Mouse (Mus musculus): ENCODE results near the gene Agpat4. TPM values are rescaled to one million over a fixed set of nuclear protein-coding genes. Genes with fewer than 3 reads are reported as not detected.

Agpat4 gene
- polyA plus RNA-seq, 1 experiment = 7.4 TPM

GRCm38 (mm10) chr17:12165009-12165695 is 46.6 kb downstream of the Agpat4 start:
- 82% methylated on average over 11 of the region's 11 CpGs for WGBS
- Histone ChIP-seq H3K36me3 (ENCODE audit: control insufficient read depth, insufficient read depth, low read length) (no peaks in the 10 kb centered on the region), H3K27ac (ENCODE audit: insufficient read depth, low read depth, low read length) (no peak overlapping the region), H3K4me3 (ENCODE audit: insufficient read depth, low read depth, low read length) (no peak overlapping the region), H3K27me3 (replicated peaks; ENCODE audit: control insufficient read depth, insufficient read depth, low read length) (no peaks in the 10 kb centered on the region), H3K4me1 (ENCODE audit: control insufficient read depth, insufficient read depth, low read length) (0 out of 2 replicates have a peak, but pooled peaks cover 3% of the 10 kb centered on the region)
- DNase-seq = no peak
- no peak for TF ChIP-seq CTCF (conservative IDR thresholded peaks at IDR 0.05; ENCODE audit: insufficient read depth, insufficient read length, low read depth, low read length)
- TF ChIP-seq POLR2A (IDR thresholded peaks at IDR 0.05; ENCODE audit: low read depth, low read length) = no peak

DNA sequence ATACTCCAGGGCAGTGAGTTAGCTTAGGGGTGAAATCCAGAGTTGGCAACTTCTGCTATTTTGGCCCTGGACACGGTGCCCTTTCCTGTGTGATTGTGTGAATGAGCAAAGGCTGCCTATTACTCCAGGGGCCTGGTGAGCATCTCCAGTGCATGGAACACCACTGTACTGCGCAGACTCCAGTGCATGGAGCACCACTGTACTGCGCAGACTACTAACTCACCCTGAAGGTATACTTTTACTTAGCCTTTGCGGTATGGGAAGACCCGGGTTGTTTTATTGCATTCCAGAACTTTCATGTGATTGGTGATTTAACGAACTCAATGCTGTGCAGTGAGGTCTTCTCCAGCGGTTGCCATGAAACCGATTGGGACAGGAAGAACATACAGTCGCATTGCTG is 47.2 kb downstream of the Agpat4 start:
- DNase-seq = no peak
- no peak for TF ChIP-seq CTCF (conservative IDR thresholded peaks at IDR 0.05; ENCODE audit: insufficient read depth, insufficient read length, low read depth, low read length)

DNA sequence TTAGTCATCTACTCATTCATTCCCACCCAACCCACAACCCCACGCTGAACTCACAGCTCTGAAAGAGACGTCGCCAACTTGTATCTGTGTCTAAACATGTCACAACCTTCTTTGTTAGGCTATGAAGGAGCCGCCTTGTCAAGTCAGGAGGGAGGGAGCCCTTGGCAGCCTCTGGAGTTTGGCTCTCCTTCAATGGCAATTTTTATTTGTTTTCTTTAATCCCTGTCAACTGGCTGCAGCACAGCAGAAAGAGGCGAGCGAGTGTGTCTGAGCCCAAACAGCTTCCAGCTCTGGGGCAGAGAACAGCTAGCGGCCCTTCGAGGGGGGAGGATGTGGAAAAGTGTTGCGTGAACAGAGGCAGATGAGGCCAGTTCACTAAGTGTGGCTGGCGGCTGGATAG is 50.0 kb downstream of the Agpat4 start:
- Histone ChIP-seq H3K4me3 (ENCODE audit: insufficient read depth, low read depth, low read length) (no peak overlapping the region), H3K36me3 (ENCODE audit: control insufficient read depth, insufficient read depth, low read length) (no peaks in the 10 kb centered on the region), H3K27me3 (replicated peaks; ENCODE audit: control insufficient read depth, insufficient read depth, low read length) (no peaks in the 10 kb centered on the region), H3K27ac (ENCODE audit: insufficient read depth, low read depth, low read length) (no peak overlapping the region), H3K4me1 (ENCODE audit: control insufficient read depth, insufficient read depth, low read length) (0 out of 2 replicates have a peak, but pooled peaks cover 3% of the 10 kb centered on the region)
- peak; percentile 54 for DNase-seq
- TF ChIP-seq CTCF (conservative IDR thresholded peaks at IDR 0.05; ENCODE audit: insufficient read depth, insufficient read length, low read depth, low read length) (no peak), POLR2A (IDR thresholded peaks at IDR 0.05; ENCODE audit: low read depth, low read length) (no peak)
- WGBS = 44% methylated on average over 10 of the region's 10 CpGs

More for the DNA sequence above, 47.2 kb downstream of the Agpat4 start:
- 92% methylated on average over 9 of the region's 9 CpGs for WGBS
- Histone ChIP-seq H3K4me1 (ENCODE audit: control insufficient read depth, insufficient read depth, low read length) (0 out of 2 replicates have a peak, but pooled peaks cover 3% of the 10 kb centered on the region), H3K27ac (ENCODE audit: insufficient read depth, low read depth, low read length) (no peak overlapping the region), H3K27me3 (replicated peaks; ENCODE audit: control insufficient read depth, insufficient read depth, low read length) (no peaks in the 10 kb centered on the region), H3K36me3 (ENCODE audit: control insufficient read depth, insufficient read depth, low read length) (no peaks in the 10 kb centered on the region), H3K4me3 (ENCODE audit: insufficient read depth, low read depth, low read length) (no peak overlapping the region)

DNA sequence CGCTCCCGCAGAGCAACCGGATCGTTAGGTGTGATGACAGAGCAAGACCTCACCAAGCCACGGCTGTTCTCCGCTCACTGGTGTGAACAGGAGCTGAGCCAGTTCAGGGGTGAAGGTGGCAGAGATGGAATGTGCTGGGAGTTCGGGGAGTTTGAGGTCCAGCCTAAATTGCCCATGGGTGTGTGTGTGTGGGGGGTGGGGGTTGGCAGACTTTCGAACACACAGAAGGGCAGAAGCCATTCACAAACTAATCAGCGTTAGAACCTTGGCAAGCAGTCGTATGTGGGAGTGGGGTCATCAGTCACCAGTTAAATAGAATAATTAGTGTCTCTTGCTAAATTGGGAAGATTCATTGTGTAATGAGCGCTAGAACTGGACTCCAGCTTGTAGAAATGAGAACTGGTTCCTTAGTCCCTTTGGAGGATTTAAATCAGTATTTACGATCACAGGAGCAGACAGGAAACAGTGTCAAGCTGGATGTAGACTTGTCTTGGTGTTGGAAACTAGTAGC is 50.9 kb downstream of the Agpat4 start:
- peak overlapping the region; percentile 22; the same call in 1 of the 2 replicates for H3K27ac ChIP-seq (ENCODE audit: insufficient read depth, low read depth, low read length)

GRCm38 (mm10) chr17:12170791-12171497 is 52.4 kb downstream of the Agpat4 start:
- H3K4me3 ChIP-seq (ENCODE audit: insufficient read depth, low read depth, low read length) = no peak overlapping the region
- DNase-seq = peak; percentile 80
- 0 out of 2 replicates have a peak, but pooled peaks cover 3% of the 10 kb centered on the region for H3K4me1 ChIP-seq (ENCODE audit: control insufficient read depth, insufficient read depth, low read length)
- TF ChIP-seq POLR2A (IDR thresholded peaks at IDR 0.05; ENCODE audit: low read depth, low read length) (no peak), CTCF (conservative IDR thresholded peaks at IDR 0.05; ENCODE audit: insufficient read depth, insufficient read length, low read depth, low read length) (no peak)
- H3K36me3 ChIP-seq (ENCODE audit: control insufficient read depth, insufficient read depth, low read length) = no peaks in the 10 kb centered on the region
- no peaks in the 10 kb centered on the region for H3K27me3 ChIP-seq (replicated peaks; ENCODE audit: control insufficient read depth, insufficient read depth, low read length)
- 46% methylated on average over 7 of the region's 7 CpGs for WGBS
- H3K27ac ChIP-seq (ENCODE audit: insufficient read depth, low read depth, low read length) = no peak overlapping the region

More for the DNA sequence above, 50.9 kb downstream of the Agpat4 start:
- H3K4me1 ChIP-seq (ENCODE audit: control insufficient read depth, insufficient read depth, low read length) = 0 out of 2 replicates have a peak, but pooled peaks cover 3% of the 10 kb centered on the region
- H3K27me3 ChIP-seq (replicated peaks; ENCODE audit: control insufficient read depth, insufficient read depth, low read length) = no peaks in the 10 kb centered on the region
- H3K36me3 ChIP-seq (ENCODE audit: control insufficient read depth, insufficient read depth, low read length) = no peaks in the 10 kb centered on the region
- 32% methylated on average over 12 of the region's 12 CpGs for WGBS
- no peak overlapping the region for H3K4me3 ChIP-seq (ENCODE audit: insufficient read depth, low read depth, low read length)
- TF ChIP-seq POLR2A (IDR thresholded peaks at IDR 0.05; ENCODE audit: low read depth, low read length) (no peak), CTCF (conservative IDR thresholded peaks at IDR 0.05; ENCODE audit: insufficient read depth, insufficient read length, low read depth, low read length) (no peak)
- DNase-seq = peak; percentile 43

- no peak overlapping the region for H3K4me3 ChIP-seq (ENCODE audit: insufficient read depth, low read depth, low read length)
- H3K4me1 ChIP-seq (ENCODE audit: control insufficient read depth, insufficient read depth, low read length) = 0 out of 2 replicates have a peak, but pooled peaks cover 3% of the 10 kb centered on the region
- TF ChIP-seq POLR2A (IDR thresholded peaks at IDR 0.05; ENCODE audit: low read depth, low read length) = no peak
- no peak for TF ChIP-seq CTCF (conservative IDR thresholded peaks at IDR 0.05; ENCODE audit: insufficient read depth, insufficient read length, low read depth, low read length)
- 76% methylated on average over 2 of the region's 2 CpGs for WGBS
- H3K27ac ChIP-seq (ENCODE audit: insufficient read depth, low read depth, low read length) = no peak overlapping the region
- H3K36me3 ChIP-seq (ENCODE audit: control insufficient read depth, insufficient read depth, low read length) = no peaks in the 10 kb centered on the region
- H3K27me3 ChIP-seq (replicated peaks; ENCODE audit: control insufficient read depth, insufficient read depth, low read length) = no peaks in the 10 kb centered on the region
- no peak for DNase-seq
These were observed 53.2 kb downstream of the Agpat4 start for GRCm38 (mm10) chr17:12171666-12172065.

GRCm38 (mm10) chr17:12174221-12174620 is 55.7 kb downstream of the Agpat4 start:
- no peaks in the 10 kb centered on the region for H3K27me3 ChIP-seq (replicated peaks; ENCODE audit: control insufficient read depth, insufficient read depth, low read length)
- H3K4me1 ChIP-seq (ENCODE audit: control insufficient read depth, insufficient read depth, low read length) = no peaks in the 10 kb centered on the region
- H3K4me3 ChIP-seq (ENCODE audit: insufficient read depth, low read depth, low read length) = no peak overlapping the region
- no peaks in the 10 kb centered on the region for H3K36me3 ChIP-seq (ENCODE audit: control insufficient read depth, insufficient read depth, low read length)
- no peak for TF ChIP-seq POLR2A (IDR thresholded peaks at IDR 0.05; ENCODE audit: low read depth, low read length)
- TF ChIP-seq CTCF (conservative IDR thresholded peaks at IDR 0.05; ENCODE audit: insufficient read depth, insufficient read length, low read depth, low read length) = no peak
- DNase-seq = no peak
- 87% methylated on average over 5 of the region's 5 CpGs for WGBS
- H3K27ac ChIP-seq (ENCODE audit: insufficient read depth, low read depth, low read length) = no peak overlapping the region

Data from kidney, adult 2 months (tissue).